Mouse (Mus musculus) T-helper 2 cell (primary cell): ENCODE measurements at regions not wholly inside any gene's neighbourhood (a gene's known extent, or its start where the extent isn't known, plus 50 kb on each side); places are given as distances from the start of the nearest gene placed in this dataset.

Source experiments
- in situ Hi-C: fragments of 300-600 bp; cut with MboI, MseI; formaldehyde crosslinking; loops from one replicate; pipeline ENCODE4 v1.15.1; 2025; ENCODE audit warnings: high pct_unique_total_duplicates

GRCm38 (mm10) chr1:184606541-184606940 is 125.9 kb downstream of the Hlx start:
- in situ Hi-C loops, result no loop called here

GRCm38 (mm10) chr1:184605666-184606065 is 126.8 kb downstream of the Hlx start:
- in situ Hi-C loops, result no loop called here

- in situ Hi-C loops, result no loop called here
Measured at GRCm38 (mm10) chr1:184603136-184603535, 129.3 kb downstream of the Hlx start.

- in situ Hi-C loops, result no loop called here
Measured at GRCm38 (mm10) chr1:184595449-184595848, 137.0 kb downstream of the Hlx start.

GRCm38 (mm10) chr1:184590634-184591033 is 141.8 kb downstream of the Hlx start:
- in situ Hi-C loops, result no loop called here

- in situ Hi-C loops, result no loop called here
Measured at GRCm38 (mm10) chr1:184589277-184589676, 143.1 kb downstream of the Hlx start.

- in situ Hi-C loops, result no loop called here
Measured at GRCm38 (mm10) chr1:184584505-184584874, 147.9 kb downstream of the Hlx start.

- in situ Hi-C loops, result no loop called here
Measured at GRCm38 (mm10) chr1:184583751-184584504, 148.5 kb downstream of the Hlx start.

GRCm38 (mm10) chr1:184579475-184579874 is 152.9 kb downstream of the Hlx start:
- in situ Hi-C loops, result no loop called here

- in situ Hi-C loops, result no loop called here
Measured at GRCm38 (mm10) chr1:184576527-184576926, 155.9 kb downstream of the Hlx start.

GRCm38 (mm10) chr1:184573325-184573724 is 159.1 kb downstream of the Hlx start:
- in situ Hi-C loops, result no loop called here

GRCm38 (mm10) chr1:184570681-184571080 is 161.7 kb downstream of the Hlx start:
- in situ Hi-C loops, result no loop called here

GRCm38 (mm10) chr1:184562926-184563325 is 169.5 kb downstream of the Hlx start:
- in situ Hi-C loops, result no loop called here

- in situ Hi-C loops, result no loop called here
Measured at GRCm38 (mm10) chr1:184562239-184562638, 170.2 kb downstream of the Hlx start.

- in situ Hi-C loops, result no loop called here
Measured at GRCm38 (mm10) chr1:184559543-184559942, 172.9 kb downstream of the Hlx start.

GRCm38 (mm10) chr1:184553791-184554190 is 178.6 kb downstream of the Hlx start:
- in situ Hi-C loops, result no loop called here

GRCm38 (mm10) chr1:184550491-184550890 is 181.9 kb downstream of the Hlx start:
- in situ Hi-C loops, result no loop called here

- in situ Hi-C loops, result loop anchor here (10.0 kb wide), 1 partner anchor 903 kb away; no protein-coding TSS in a partner anchor
Measured at GRCm38 (mm10) chr1:184547650-184548235, 184.7 kb downstream of the Hlx start.

- in situ Hi-C loops, result loop anchor here (10.0 kb wide), 1 partner anchor 901 kb away; no protein-coding TSS in a partner anchor
Measured at GRCm38 (mm10) chr1:184546140-184546661, 186.2 kb downstream of the Hlx start.

- in situ Hi-C loops, result loop anchor here (10.0 kb wide), 1 partner anchor 900 kb away; no protein-coding TSS in a partner anchor
Measured at GRCm38 (mm10) chr1:184545111-184545510, 187.3 kb downstream of the Hlx start.

- in situ Hi-C loops, result loop anchor here (10.0 kb wide), 1 partner anchor 898 kb away; no protein-coding TSS in a partner anchor
Measured at GRCm38 (mm10) chr1:184542321-184543115, 189.9 kb downstream of the Hlx start.

- in situ Hi-C loops, result loop anchor here (10.0 kb wide), 1 partner anchor 895 kb away; no protein-coding TSS in a partner anchor
Measured at GRCm38 (mm10) chr1:184539818-184540217, 192.6 kb downstream of the Hlx start.
